Mouse (Mus musculus): ENCODE data around the gene Krtap22-2.
"Not testable (repeated sequence)": the region's sequence is repeated elsewhere in the genome, so short reads cannot be mapped to it uniquely, and the experiment has no call there.

- TF ChIP-seq POLR2A (IDR thresholded peaks at IDR 0.05; ENCODE audit: borderline replicate concordance, control insufficient read depth, low read depth, low read length); CTCF (IDR thresholded peaks at IDR 0.05; ENCODE audit: control insufficient read depth, insufficient read depth, low read length): not testable (repeated sequence)
Observed at GRCm38 (mm10) chr16:89031399-89031798, 20.8 kb upstream of the Krtap22-2 start, which contains the start of gene Krtap6-1.
